Mouse (Mus musculus) embryonic fibroblast, embryonic 13.5 days (primary cell): ENCODE measurements at regions not wholly inside any gene's neighbourhood (a gene's known extent, or its start where the extent isn't known, plus 50 kb on each side); places are given as distances from the start of the nearest gene placed in this dataset.
"Not testable (repeated sequence)": the region's sequence is repeated elsewhere in the genome, so short reads cannot be mapped to it uniquely, and the experiment has no call there.

Source experiments
- H3K27ac ChIP-seq: 2 replicates; pipeline ENCODE4 v1.5.1; 2012; ENCODE audit warnings: low read length, control low read depth, inconsistent platforms; ENCODE audit not compliant: insufficient read depth
- H3K4me1 ChIP-seq: 2 replicates; pipeline ENCODE4 v1.6.1; 2011; ENCODE audit warnings: low read length; ENCODE audit not compliant: control insufficient read depth, insufficient read depth
- H3K4me3 ChIP-seq: 2 replicates; pipeline ENCODE4 v1.5.1; 2011; ENCODE audit warnings: mild to moderate bottlenecking, control low read depth, low read length; ENCODE audit not compliant: insufficient read depth
- CTCF ChIP-seq: IDR thresholded peaks from 2 replicates; pipeline ENCODE4 v1.5.1; 2011; ENCODE audit warnings: mild to moderate bottlenecking, control low read depth, low read length, moderate library complexity, borderline replicate concordance; ENCODE audit not compliant: insufficient read depth
- POLR2A ChIP-seq: IDR thresholded peaks from 2 replicates; pipeline ENCODE4 v1.6.1; 2011; ENCODE audit warnings: low read depth, mild to moderate bottlenecking, control low read depth, low read length, moderate library complexity

- TF ChIP-seq CTCF, result no peak
- no peak for TF ChIP-seq POLR2A
- no peaks in the 10 kb centered on the region for H3K4me1 ChIP-seq
These were observed 72.2 kb downstream of the Trim42 start for GRCm38 (mm10) chr9:97297538-97297937.

GRCm38 (mm10) chr9:97295770-97296169 lies 74.0 kb downstream of the Trim42 start:
- Histone ChIP-seq H3K4me1 (no peaks in the 10 kb centered on the region), H3K4me3 (no peak overlapping the region), H3K27ac (no peak overlapping the region)
- no peak for TF ChIP-seq POLR2A
- TF ChIP-seq CTCF, result peak; percentile 53; the same call in 1 of the 2 replicates

More at GRCm38 (mm10) chr9:97297538-97297937, 72.2 kb downstream of the Trim42 start:
- no peak overlapping the region for H3K4me3 ChIP-seq
- H3K27ac ChIP-seq, result no peak overlapping the region

- no peak for TF ChIP-seq POLR2A
- no peak for TF ChIP-seq CTCF
- no peak overlapping the region for H3K27ac ChIP-seq
- H3K4me1 ChIP-seq, result no peaks in the 10 kb centered on the region
- no peak overlapping the region for H3K4me3 ChIP-seq
These were observed 77.9 kb downstream of the Trim42 start for GRCm38 (mm10) chr9:97291870-97292269.

- TF ChIP-seq POLR2A (no peak), CTCF (no peak)
- Histone ChIP-seq H3K4me1 (no peaks in the 10 kb centered on the region), H3K27ac (no peak overlapping the region), H3K4me3 (no peak overlapping the region)
These were observed 85.4 kb downstream of the Trim42 start for GRCm38 (mm10) chr9:97284282-97284802.

GRCm38 (mm10) chr9:97282090-97282489 lies 87.7 kb downstream of the Trim42 start:
- H3K4me1 ChIP-seq, result no peaks in the 10 kb centered on the region
- TF ChIP-seq CTCF (no peak), POLR2A (no peak)
- H3K27ac ChIP-seq, result no peak overlapping the region
- no peak overlapping the region for H3K4me3 ChIP-seq

- not testable (repeated sequence) for H3K4me3 ChIP-seq, H3K4me1 ChIP-seq, H3K27ac ChIP-seq
These were observed 94.3 kb downstream of the Trim42 start for GRCm38 (mm10) chr9:97275449-97275848.

- no peaks in the 10 kb centered on the region for H3K4me1 ChIP-seq
- TF ChIP-seq CTCF (no peak), POLR2A (no peak)
- H3K4me3 ChIP-seq, result no peak overlapping the region
- no peak overlapping the region for H3K27ac ChIP-seq
These were observed 95.9 kb downstream of the Trim42 start for GRCm38 (mm10) chr9:97273891-97274290.

GRCm38 (mm10) chr9:97272061-97272460 lies 97.7 kb downstream of the Trim42 start:
- no peaks in the 10 kb centered on the region for H3K4me1 ChIP-seq
- TF ChIP-seq POLR2A (no peak), CTCF (no peak)
- no peak overlapping the region for H3K27ac ChIP-seq
- no peak overlapping the region for H3K4me3 ChIP-seq

- Histone ChIP-seq H3K4me3 (no peak overlapping the region), H3K27ac (no peak overlapping the region), H3K4me1 (no peaks in the 10 kb centered on the region)
- TF ChIP-seq POLR2A, result no peak
- no peak for TF ChIP-seq CTCF
These were observed 122.1 kb downstream of the Trim42 start for GRCm38 (mm10) chr9:97247621-97248020.

- TF ChIP-seq POLR2A (no peak), CTCF (no peak)
- no peaks in the 10 kb centered on the region for H3K4me1 ChIP-seq
- H3K4me3 ChIP-seq, result no peak overlapping the region
- no peak overlapping the region for H3K27ac ChIP-seq
These were observed 115.1 kb upstream of the Slc25a36 start for GRCm38 (mm10) chr9:97226074-97226473.

- Histone ChIP-seq H3K4me3 (no peak overlapping the region), H3K4me1 (no peaks in the 10 kb centered on the region), H3K27ac (no peak overlapping the region)
- TF ChIP-seq POLR2A, result no peak
- TF ChIP-seq CTCF, result no peak
These were observed 113.6 kb upstream of the Slc25a36 start for GRCm38 (mm10) chr9:97224549-97224948.

- Histone ChIP-seq H3K27ac (no peak overlapping the region), H3K4me1 (no peaks in the 10 kb centered on the region), H3K4me3 (no peak overlapping the region)
- no peak for TF ChIP-seq POLR2A
- no peak for TF ChIP-seq CTCF
These were observed 103.8 kb upstream of the Slc25a36 start for GRCm38 (mm10) chr9:97214806-97215205.
